Mouse (Mus musculus) heart, postnatal 36 days (tissue): ENCODE data around the gene Tbc1d2b. TPM values are rescaled to one million over a fixed set of nuclear protein-coding genes. Genes with fewer than 3 reads are reported as not detected.

Source experiments
- DNase-seq, 2 experiments: peaks; one replicate each; pipeline ENCODE4 v3.0.0; 2021 to 2022
- intact Hi-C: fragments of 180-260 bp; cut with DNase I; formaldehyde crosslinking; loops from one replicate; pipeline ENCODE4 v1.15.1; 2025
- total RNA-seq, 2 experiments: library from RNA; stranded (reverse); gene quantifications; 2 replicates each; pipeline ENCODE4 v1.2.3; 2021

Tbc1d2b gene
- total RNA-seq, result 10 to 100 TPM; 11.2 to 11.8 TPM

DNA sequence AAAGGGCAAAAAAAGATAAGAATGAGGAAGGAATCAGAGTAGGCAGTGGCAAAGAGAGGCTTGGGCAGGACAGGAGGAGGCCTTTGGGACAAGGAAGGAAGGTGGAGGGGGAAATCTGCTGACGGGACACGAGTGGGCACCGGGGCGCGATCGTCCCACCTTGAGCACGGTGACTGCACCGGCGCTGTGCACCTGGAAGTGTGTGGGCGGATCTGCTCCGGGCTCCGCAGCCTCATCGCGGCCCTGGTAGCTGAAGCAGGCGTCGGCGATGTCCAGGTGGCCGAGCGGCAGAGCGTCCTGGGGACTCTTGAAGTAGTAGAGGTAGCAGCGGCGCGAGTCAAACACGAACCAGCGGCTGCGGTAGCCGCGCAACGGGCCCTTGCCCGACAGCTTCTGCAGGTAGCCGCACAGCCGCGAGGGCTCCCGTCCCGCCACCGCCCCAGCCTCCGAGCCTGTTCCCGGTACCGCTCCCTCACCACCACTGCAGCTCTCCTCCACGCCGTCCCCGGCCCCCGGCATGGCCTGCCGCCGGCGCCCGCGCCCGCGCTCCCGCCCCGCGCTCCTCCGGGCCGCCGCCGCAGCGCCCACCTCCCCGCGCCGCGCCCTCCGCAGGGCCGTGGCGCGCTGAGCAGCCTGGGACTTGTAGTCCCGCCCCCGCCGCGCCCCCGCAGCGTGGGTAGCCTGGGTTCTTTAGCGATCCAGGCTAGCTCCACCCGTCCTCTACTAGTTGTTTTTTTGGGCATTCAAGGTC lies at the start of gene Tbc1d2b:
TSS of gene Tbc1d2b (minus strand) at position 612 of the 751 bp plus-strand sequence.
- intact Hi-C loops, result loop anchor here (5.0 kb wide), 1 partner anchor 63 kb away; no protein-coding TSS in a partner anchor
- peak; percentile 78 for DNase-seq

DNA sequence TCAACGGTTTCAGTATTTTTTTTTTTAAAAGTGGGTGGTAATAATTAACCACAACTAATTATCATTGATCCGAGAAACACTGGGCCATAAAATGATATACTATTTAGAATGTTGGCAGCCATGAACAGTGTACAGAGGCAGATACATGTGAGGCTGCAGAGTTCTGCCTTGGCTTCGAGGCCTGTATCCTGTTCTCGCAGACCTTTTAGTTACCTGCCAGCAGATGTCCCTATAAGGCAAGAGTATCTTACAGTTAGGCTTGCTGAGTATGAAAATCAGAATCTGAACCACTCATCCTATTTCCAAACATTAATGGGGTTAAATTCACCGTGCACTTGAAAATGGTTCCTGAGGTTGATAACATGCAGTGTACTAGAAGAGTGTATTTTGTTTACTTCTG lies 45.7 kb upstream of the Tbc1d2b start:
- intact Hi-C loops, result no loop called here
- no peak for DNase-seq

DNA sequence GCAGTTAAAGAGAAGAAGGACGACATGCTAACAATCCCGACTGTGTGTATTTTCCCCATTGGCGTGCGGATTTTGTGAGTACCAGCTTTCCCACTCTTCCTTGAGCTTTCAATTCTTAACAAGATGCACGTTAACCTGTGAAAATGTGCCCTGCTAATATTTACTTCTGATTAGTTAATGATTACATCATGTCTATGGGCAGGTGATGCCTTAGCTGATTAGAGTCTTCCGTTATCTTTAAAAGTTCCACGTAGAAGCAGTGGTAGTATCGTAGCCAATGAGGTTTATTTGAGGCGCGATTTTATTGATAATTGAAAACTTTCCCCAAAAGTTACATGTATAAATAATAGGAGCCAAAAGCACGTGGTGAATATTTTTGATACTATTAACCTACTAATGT lies 45.1 kb upstream of the Tbc1d2b start:
- DNase-seq, result no peak
- intact Hi-C loops, result no loop called here

DNA sequence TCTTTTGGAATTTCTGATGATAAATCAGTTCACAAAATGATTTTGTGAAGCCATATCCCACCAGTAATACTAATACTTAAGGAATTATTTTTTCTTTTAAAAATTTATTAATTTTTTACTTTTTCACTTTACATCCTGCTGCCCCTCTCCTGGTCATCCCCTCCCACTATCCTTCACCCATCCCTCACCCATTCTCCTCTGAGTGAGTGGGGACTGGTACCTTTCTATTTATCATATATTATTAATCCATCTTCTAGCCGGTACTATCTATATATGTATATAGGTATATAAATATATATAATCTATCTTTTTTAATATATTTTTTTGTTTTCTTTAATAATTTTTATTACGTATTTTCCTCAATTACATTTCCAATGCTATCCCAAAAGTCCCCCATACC lies 33.6 kb upstream of the Tbc1d2b start:
- intact Hi-C loops, result no loop called here
- DNase-seq, result no peak

DNA sequence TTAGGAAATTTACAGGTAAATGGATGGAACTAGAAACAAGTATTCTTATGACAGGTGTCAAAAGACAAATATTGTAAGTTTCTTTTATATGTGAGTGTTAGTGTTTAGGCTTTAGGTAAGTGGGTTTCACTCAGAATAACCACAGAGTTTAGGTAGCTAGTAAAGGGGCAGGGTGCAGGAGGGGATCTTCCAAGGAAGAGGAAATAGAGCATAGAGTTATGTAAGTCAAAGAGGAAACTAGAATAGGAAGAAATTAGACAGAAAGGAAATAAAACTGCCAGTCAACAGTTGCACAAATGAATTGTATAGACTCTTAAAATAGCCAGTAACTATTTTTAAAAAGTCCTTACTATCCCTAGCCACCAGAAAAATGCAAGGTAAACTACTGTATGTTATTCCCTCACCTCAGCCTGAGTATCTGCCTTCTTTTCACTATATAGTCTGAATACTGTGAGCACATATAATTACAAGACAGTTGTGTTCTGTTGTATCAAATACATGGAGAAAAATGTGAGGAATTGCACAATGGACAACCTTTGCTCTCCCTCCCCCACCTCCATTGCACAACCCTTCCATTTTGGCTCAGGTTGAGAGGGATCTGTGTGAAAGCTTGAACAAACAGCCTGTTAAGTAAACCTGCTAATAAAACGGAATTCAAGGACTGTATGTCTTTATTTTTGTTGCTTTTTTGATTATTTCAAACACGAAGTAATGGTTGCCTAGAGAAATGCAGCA lies 32.7 kb upstream of the Tbc1d2b start:
- intact Hi-C loops, result no loop called here
- no peak for DNase-seq

DNA sequence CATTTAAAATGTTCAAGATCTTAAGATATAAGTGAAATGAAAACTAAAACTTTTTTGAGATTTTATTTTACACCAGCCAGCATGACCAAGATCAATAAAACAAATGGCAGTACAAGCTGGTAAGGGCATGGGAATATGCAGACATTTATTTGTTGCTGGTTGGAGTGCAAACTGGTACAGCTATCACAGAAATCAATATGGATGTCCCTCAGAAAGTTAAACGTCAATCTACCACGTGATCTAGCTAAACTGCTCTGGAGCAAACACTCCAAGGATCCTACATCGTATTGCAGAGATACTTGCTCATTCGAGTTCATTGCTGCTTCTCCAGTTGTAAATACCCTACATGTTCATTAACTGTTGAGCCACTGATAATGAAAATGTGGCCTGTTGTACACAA lies 32.1 kb upstream of the Tbc1d2b start:
- intact Hi-C loops, result no loop called here
- no peak for DNase-seq

DNA sequence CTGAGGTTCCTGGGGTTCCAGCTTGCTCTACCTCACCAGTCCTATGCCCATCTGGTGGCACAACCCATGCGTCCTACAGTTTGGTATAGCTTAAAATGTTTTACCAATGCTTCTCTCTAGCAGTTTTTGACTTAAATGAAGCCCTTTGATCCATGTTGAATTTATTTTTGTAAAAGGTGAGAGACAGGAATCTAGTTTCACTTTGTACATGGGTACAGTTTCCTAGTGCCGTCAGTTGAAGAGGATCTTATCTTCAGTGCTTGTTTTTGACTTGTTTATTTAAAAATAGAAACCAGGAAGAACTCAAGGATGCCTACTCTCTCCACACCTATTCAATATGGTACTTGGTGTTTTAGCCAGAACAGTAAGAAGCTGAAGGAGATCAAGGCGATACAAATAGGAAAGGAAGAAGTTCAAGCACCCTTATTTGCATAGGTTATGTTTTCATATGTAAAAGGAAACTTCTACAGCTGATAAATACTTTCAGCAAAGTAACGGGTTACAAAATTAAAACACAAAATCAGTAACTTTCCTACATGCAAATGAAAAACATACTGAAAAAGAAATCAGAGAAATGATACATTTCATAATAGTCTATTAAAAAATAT lies 30.6 kb upstream of the Tbc1d2b start:
- no peak for DNase-seq
- intact Hi-C loops, result no loop called here

DNA sequence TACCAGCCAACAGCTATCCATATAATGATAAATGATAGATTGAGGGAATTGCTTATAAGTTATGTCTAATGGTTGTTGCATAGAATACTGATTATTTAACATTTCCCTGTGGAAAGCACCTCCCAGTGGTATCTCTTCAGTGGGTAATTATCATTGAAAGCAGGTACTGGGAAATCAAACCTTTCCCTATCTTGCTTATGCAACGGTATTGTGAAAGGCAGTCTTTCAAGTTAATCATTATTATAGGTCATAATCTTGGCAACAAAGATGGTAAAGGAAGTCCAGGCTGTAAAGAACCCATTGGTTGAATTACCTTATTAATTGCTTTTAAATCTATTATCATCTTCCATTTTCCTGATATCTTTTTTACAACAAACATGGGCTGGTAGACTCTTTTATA lies 27.0 kb upstream of the Tbc1d2b start:
- no peak for DNase-seq
- intact Hi-C loops, result no loop called here

DNA sequence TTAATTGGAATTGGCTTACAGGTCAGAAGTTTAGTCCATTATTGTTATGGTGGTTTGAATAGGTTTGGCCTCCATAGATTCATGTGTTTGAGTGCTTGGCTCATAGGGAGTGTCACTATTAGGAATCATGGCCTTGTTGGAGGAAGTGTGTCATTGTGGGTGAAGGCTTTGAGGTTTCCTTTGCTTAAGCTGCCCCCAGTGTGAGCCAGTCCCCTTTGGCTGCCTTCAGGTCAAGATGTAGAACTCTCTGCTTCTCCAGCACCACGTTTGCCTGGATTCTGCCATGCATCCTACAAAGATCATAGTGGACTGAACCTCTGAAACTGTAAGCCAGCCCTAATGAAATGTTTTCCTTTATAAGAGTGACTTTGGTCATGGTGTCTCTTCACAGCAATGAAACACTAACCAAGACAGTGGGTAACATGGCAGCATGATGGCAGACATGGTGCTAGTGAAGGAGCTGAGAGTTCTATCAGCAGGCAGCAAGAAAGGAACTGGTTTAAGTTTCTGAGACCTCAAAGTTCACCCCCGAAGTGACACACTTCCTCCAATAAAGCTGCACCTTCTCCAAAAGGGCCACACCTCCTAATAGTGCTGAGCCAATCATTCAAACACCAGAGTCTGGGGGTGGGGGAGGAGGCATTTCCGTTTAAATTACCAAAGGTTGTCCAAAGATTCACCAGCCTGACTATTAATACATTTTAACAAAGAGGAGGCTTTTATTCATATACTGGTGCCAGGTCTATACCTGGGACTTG lies 23.2 kb upstream of the Tbc1d2b start:
- intact Hi-C loops, result no loop called here
- DNase-seq, result no peak

DNA sequence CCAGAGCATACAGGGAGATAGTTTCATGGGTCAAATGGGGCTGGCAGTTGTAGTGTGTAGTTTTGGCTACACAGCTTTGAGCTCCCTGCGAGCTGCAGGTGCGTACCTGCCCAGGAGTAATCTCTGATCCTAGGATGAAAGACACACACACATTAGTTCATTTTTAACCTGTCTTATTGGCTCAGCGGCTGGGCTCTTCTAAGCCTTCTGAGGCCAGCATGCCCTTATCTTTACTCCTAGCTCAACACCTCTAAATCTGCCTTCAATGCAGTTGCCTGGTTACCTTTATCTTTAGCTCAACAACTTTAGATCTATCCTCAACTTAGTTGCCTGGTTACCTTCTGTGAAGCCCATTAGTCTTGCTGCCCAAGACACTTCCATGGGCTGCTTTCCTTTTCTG lies 7.8 kb upstream of the Tbc1d2b start:
- intact Hi-C loops, result no loop called here

DNA sequence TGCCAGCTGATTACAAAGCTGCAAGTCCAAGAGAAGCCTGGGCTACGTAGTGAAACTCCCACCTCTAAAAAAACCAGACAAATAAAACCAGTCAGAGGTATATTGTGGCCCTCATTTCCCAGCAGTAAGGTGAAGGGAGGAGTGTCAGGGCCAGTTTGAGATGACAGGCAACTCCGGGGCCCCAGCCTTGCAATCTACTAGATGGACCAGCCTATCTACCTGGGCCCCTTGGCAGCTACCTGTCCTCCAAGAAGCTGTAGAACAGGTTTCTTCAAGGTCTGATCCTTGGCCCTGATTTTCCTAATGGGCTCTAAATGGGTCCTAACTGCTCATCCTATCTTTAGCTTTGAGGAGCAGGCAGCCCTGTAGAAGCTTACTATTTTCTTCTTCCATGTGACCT lies 7.3 kb upstream of the Tbc1d2b start:
- DNase-seq, result no peak
- intact Hi-C loops, result no loop called here

More for the DNA sequence above, 7.8 kb upstream of the Tbc1d2b start:
- no peak for DNase-seq

DNA sequence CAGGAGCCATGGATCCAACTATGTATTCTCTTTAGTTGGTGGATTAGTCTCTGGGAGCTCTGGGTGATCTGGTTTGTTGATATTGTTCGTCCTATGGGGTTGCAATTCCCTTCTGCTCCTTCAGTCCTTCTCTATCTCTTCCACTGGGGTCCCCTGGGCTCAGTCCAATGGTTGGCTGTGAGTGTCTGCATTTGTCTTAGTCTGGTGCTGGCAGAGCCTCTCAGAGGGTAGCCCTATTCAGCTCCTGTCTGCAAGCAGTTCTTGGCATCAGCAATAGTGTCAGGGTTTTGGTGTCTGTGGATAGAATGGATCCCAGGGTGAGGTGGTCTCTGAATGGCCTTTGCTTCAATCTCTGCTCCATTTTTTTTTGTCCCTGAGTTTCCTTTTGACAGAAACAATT lies 6.2 kb upstream of the Tbc1d2b start:
- DNase-seq, result no peak
- intact Hi-C loops, result no loop called here

DNA sequence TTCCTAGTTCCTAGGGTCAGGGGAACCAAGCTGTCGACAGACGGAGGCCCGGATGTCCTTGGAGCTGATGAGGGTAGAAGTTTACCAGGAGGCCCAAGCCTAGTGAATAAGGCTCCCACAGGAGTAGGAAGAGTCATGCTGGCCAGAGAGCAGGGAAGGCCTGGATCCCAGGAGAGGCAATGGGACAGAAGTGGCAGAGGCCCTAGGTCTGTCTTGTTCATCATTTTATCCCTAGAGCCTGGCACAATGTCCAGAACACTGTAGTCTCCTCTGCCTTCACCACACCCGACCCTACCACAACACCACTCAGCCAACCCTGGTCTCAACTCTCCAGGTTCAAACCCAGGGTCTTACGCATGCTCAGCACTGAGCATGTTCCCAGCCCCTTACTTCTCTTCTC lies 5.3 kb upstream of the Tbc1d2b start:
- no peak for DNase-seq
- intact Hi-C loops, result no loop called here

DNA sequence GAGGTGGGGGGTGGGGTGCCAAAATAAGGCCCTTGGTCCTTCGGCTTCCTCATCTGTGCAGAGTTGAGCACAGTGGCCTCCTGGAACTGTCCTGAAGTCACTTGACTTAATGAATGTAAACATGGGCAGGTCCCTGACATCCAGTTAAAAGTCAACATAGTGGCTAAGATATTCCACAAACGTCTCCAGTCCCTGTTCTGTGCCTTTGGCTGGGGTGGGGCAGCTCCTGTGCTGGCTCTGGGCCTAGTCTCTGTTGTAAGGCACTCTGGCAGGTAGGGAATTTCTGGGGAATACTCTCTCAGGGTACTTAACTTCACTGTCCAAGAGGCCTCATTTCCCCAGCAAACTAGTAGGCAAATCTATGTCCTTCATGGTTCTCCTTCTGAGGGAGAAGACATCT lies 4.9 kb upstream of the Tbc1d2b start:
- intact Hi-C loops, result no loop called here
- no peak for DNase-seq

DNA sequence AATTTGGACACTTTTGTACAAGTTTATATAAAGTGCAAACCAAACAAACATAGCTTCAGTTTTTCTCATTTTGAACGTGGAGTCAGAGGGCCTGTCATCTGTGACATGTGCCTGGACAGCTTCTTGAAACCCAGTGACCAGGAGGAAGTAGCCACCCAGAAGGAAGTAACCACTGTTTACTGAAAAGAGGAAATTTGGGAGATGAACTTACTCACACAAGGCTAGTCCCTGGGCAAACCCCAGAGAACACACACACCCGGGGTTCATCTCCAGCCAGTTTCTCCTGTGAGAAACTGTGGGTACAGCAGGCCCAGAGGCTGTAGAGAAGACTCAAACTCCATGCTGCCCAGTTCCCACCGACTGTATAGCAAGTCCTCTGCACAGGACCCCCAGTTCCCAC lies 3.9 kb upstream of the Tbc1d2b start:
- no peak for DNase-seq
- intact Hi-C loops, result loop anchor here (5.0 kb wide), 1 partner anchor 67 kb away; no protein-coding TSS in a partner anchor

DNA sequence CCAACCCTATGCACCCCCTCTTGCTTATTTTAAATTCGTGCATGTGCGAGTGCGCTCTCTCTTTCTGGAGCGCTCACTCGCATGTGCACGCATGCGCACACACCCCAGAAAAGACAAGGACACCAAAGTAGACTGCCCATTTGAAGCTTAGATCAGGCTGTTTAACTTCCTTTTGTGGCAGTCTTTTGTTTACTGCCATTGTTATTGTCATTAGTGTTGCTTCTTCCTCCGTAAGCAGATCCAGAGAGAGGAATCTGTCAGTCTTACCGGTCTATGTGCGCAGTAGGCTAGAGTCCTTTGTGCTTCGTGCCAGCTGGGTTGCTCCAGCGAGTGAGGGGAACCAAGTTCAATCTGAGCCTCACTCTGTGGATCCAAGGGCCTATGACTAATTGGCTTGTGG lies 1.7 kb upstream of the Tbc1d2b start:
- intact Hi-C loops, result loop anchor here (5.0 kb wide), 1 partner anchor 65 kb away; no protein-coding TSS in a partner anchor
- DNase-seq, result no peak

DNA sequence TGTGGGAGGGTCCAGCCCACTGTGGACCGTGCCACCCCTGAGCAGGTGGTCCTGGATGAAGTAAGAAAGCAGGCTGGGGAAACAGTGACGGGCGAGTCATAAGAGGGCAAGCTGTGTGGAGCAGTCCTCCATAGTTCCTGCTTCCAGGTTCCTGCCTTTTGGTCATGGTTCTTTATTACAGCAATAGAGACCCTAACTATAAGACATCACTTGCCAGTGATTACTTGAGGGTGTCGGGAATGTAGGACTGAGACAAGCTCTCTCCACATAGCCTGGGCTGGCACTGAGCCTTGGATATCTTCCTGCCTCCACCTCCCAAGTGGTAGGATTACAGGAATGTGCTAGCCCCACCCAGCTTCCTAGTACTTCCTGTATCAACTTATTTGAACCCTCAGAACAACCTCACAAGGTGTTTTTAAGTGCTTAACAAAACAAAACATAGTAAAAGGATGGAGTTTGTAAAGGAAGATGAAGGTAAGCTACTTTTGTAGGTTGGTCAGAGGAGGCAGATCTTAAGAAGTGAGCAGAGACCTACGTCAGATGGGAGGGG lies 1.0 kb upstream of the Tbc1d2b start:
- intact Hi-C loops, result loop anchor here (5.0 kb wide), 1 partner anchor 64 kb away; no protein-coding TSS in a partner anchor
- no peak for DNase-seq

DNA sequence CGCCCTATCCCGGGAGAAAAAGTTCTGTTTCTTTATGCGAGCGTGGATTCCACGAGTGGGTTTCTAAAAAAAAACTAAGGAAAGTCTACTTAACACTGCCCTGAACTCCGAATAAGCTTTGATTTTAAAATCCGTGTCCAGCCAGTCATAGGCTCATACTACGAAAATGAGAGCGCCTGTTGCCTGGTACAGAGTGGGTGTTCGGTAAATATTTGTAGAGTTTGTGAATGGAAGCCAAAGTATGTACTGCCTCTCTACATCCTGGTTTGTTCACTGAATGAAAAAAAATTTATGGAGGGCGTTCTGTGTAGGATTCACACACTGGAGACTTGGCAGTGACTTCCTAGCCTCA lies 316 bp upstream of the Tbc1d2b start:
- intact Hi-C loops, result loop anchor here (5.0 kb wide), 1 partner anchor 64 kb away; no protein-coding TSS in a partner anchor
- no peak for DNase-seq

DNA sequence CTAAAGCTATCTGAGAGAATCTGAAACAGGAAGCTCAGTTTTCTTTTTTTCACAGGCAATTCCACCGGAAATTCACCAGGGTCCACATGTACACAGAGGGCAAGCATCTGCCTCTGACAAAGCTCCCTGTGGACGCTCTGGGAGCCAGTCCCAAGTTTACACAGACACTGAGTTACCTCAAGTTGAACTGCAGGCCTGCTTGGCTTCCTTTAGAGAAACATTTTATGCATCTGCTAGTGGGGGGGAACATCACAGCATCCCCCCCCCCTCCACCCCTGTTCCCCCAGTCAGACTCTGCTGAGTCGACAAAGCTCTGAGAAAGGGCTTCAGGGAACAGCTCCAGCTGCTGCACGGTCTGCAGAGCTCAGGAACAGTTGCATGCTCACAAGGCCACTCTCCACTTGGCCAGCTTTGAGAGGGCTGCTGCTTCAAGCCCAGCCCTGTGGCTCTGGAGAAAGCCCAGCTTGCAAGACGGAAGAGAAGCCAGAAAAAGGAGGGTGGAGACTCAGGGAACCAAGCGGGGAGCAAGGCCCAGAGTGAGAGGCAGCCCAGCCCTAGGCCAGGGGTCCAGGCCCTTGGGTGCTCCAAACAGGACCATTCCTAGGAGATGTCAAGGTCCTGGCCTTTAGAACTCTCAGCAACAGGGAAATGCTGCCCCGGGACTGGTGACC lies 1.5 kb downstream of the Tbc1d2b start:
- DNase-seq, result peak; percentile 65 to 66
- intact Hi-C loops, result loop anchor here (5.0 to 10.0 kb wide), 2 partner anchors 42 to 564 kb away; partner anchors contain the start of gene Tmed3

DNA sequence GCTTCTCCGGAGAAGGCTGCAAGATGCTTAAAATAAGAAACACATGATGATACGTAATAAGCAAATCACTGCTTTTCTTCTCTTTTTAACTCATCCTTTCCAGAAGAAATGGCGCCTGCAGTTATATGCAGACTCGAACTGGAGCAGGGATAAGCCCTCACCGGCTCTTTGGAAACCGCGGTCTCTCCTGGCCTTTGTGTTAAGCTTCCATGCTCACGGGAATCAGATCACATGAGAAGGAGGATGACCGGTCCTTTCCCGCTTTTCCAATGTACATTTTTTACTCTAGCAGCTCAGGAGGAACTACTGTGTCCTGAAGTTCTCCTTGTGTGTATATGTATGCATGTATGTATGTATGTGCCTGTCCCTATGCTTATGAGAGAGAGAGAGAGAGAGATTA lies 3.7 kb downstream of the Tbc1d2b start:
- intact Hi-C loops, result loop anchor here (5.0 to 10.0 kb wide), 2 partner anchors 40 to 562 kb away; partner anchors contain the start of gene Tmed3
- DNase-seq, result peak in 1 of 2 experiments; percentile 0
